Mouse (Mus musculus) heart, postnatal 10 days (tissue): ENCODE measurements at regions not wholly inside any gene's neighbourhood (a gene's known extent, or its start where the extent isn't known, plus 50 kb on each side); places are given as distances from the start of the nearest gene placed in this dataset.

Experiments used
- DNase-seq, 2 experiments: peaks; one replicate each; pipeline ENCODE4 v3.0.0; 2021
- intact Hi-C: fragments of 180-260 bp; cut with DNase I; formaldehyde crosslinking; loops from one replicate; pipeline ENCODE4 v1.15.1; 2025

GRCm38 (mm10) chr5:17321501-17321900 is 51.5 kb upstream of the Speer4f2 start:
- DNase-seq = no peak
- intact Hi-C loops = no loop called here
